Mouse (Mus musculus) heart, adult 2 months (tissue): ENCODE measurements around the gene Gabrr3. TPM values are rescaled to one million over a fixed set of nuclear protein-coding genes. Genes with fewer than 3 reads are reported as not detected.

Experiments
- DNase-seq, 2 experiments: peaks; one replicate each; pipeline ENCODE4 v3.0.0; 2021
- H3K27ac ChIP-seq: fragments of 200-600 bp; 2 replicates; pipeline ENCODE4 v1.8.1; 2022
- H3K27me3 ChIP-seq: fragments of 200-500 bp; 2 replicates; pipeline ENCODE4 v1.6.1; 2012; ENCODE audit warnings: mild to moderate bottlenecking, low read length, inconsistent platforms, mixed read lengths; ENCODE audit not compliant: control insufficient read depth, insufficient read depth
- H3K36me3 ChIP-seq: fragments of 200-500 bp; 2 replicates; pipeline ENCODE4 v1.6.1; 2012; ENCODE audit warnings: low read length, inconsistent platforms; ENCODE audit not compliant: control insufficient read depth, insufficient read depth
- H3K4me1 ChIP-seq: fragments of 200-500 bp; 2 replicates; pipeline ENCODE4 v1.6.1; 2011; ENCODE audit warnings: low read length; ENCODE audit not compliant: control insufficient read depth, insufficient read depth
- H3K4me3 ChIP-seq: fragments of 200-600 bp; 2 replicates; pipeline ENCODE4 v1.8.1; 2022
- H3K79me2 ChIP-seq: fragments of 200-500 bp; replicated peaks from 2 replicates; pipeline ENCODE4 v1.6.1; 2012; ENCODE audit warnings: mild to moderate bottlenecking, inconsistent platforms, low read length, moderate library complexity, mixed read lengths; ENCODE audit not compliant: control insufficient read depth, insufficient read depth
- H3K9ac ChIP-seq: fragments of 200-500 bp; 2 replicates; pipeline ENCODE4 v1.6.1; 2012; ENCODE audit warnings: low read depth, mild to moderate bottlenecking, control low read depth, inconsistent platforms, low read length, mixed read lengths
- CTCF ChIP-seq: fragments of 200-600 bp; IDR thresholded peaks from 2 replicates; pipeline ENCODE4 v1.8.1; 2022; ENCODE audit warnings: antibody characterized with exemption, mild to moderate bottlenecking, moderate library complexity
- EP300 ChIP-seq: fragments of 200-500 bp; IDR thresholded peaks from 2 replicates; pipeline ENCODE4 v1.6.1; 2011; ENCODE audit warnings: low read depth, low read length, control low read depth; ENCODE audit not compliant: insufficient read depth
- POLR2A ChIP-seq: fragments of 200-500 bp; IDR thresholded peaks from 2 replicates; pipeline ENCODE4 v1.6.1; 2011; ENCODE audit warnings: mild to moderate bottlenecking, low read depth, low read length, control low read depth; ENCODE audit not compliant: insufficient read depth
- WGBS: fragments of 180-500 bp; shearing (Covaris S2); methylation state at CpG from one replicate; pipeline ENCODE4 v1.1.7; 2018; 5-methylcytosine and 5-hydroxymethylcytosine counted together
- intact Hi-C: fragments of 180-260 bp; cut with DNase I; formaldehyde crosslinking; loops from one replicate; pipeline ENCODE4 v1.15.1; 2025
- polyA plus RNA-seq: library from polyadenylated mRNA; depleted of rRNA; stranded (reverse); fragments of >200 nt; gene quantifications from 2 replicates; pipeline ENCODE4 v1.2.3, GENCODE M21; 2012
- total RNA-seq, 2 experiments: library from RNA; stranded (reverse); gene quantifications; 2 replicates each; pipeline ENCODE4 v1.2.3; 2021

The Gabrr3 gene
- total and polyA plus RNA-seq, 3 experiments, result 0.05 TPM; not detected in 2

- Histone ChIP-seq H3K9ac (no peak overlapping the region), H3K27me3 (no peaks in the 10 kb centered on the region), H3K36me3 (no peaks in the 10 kb centered on the region; the same call in 1 of the 2 replicates), H3K27ac (no peak overlapping the region), H3K79me2 (no peaks in the 10 kb centered on the region), H3K4me1 (no peaks in the 10 kb centered on the region), H3K4me3 (peak overlapping the region; percentile 82)
- intact Hi-C loops, result loop anchor here (5.0 kb wide), 2 partner anchors 130 to 165 kb away; partner anchors contain the start of genes Arl6 and Crybg3
- DNase-seq, result no peak
- TF ChIP-seq POLR2A (no peak), CTCF (no peak), EP300 (no peak)
- 53% methylated on average over 6 of the region's 6 CpGs for WGBS
Observed at GRCm38 (mm10) chr16:59472546-59472945, 65.4 kb downstream of the Gabrr3 start.

DNA sequence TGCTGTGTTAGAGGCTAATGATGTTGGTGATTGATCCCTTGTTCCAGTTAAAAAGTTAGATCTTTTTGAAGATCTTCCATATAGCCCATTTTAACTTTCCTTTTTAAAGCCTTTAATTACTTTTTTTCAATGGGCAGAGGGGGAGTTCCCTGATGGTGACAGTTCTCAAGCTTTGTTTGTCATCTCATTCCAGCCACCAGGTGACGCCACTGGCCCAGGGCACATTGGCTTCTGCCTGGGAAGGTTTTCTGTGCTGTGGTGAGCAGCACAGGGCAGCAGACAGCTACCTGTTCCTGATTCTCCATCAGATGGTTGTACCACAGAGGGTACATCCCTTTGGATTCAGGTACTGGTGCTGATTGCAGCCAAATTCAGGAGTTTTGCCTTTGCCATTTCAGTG, 67.7 kb downstream of the Gabrr3 start:
- Histone ChIP-seq H3K36me3 (no peaks in the 10 kb centered on the region; the same call in 1 of the 2 replicates), H3K79me2 (no peaks in the 10 kb centered on the region), H3K9ac (no peak overlapping the region), H3K27me3 (no peaks in the 10 kb centered on the region), H3K4me1 (no peaks in the 10 kb centered on the region), H3K27ac (no peak overlapping the region), H3K4me3 (no peak overlapping the region)
- TF ChIP-seq POLR2A, result no peak
- TF ChIP-seq CTCF, result peak; percentile 94; the same call in 1 of the 2 replicates
- intact Hi-C loops, result loop anchor here (1.0 to 5.0 kb wide), 3 partner anchors 128 to 163 kb away; partner anchors contain the start of genes Arl6 and Crybg3
- peak; percentile 40 to 72 for DNase-seq
- WGBS, result 18% methylated on average over 1 of the region's 1 CpGs

DNA sequence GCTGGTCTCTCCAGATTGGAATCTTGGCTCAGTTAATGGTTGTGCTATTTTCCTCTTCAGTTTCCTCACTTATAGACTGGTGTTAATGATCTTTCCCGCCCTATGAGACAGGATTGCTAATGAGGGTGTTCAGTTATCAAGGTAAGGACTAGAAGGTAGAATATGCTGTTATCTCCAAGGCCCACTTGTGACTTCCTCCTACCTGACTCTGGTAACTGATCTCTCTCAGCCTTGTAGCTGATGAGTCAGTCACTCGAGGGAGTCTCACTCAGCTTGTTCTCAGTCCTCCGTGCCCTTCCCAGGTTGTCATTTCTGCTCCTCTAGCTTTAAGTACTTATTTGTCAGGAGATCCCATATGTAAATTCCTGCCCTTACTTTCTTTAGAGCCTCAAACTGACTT, 70.8 kb downstream of the Gabrr3 start:
- no peaks in the 10 kb centered on the region for H3K4me1 ChIP-seq
- TF ChIP-seq POLR2A (no peak), EP300 (no peak), CTCF (no peak)
- no peaks in the 10 kb centered on the region for H3K27me3 ChIP-seq
- DNase-seq, result no peak
- H3K27ac ChIP-seq, result no peak overlapping the region
- intact Hi-C loops, result no loop called here
- no peaks in the 10 kb centered on the region; the same call in none of the 2 replicates for H3K36me3 ChIP-seq
- H3K79me2 ChIP-seq, result no peaks in the 10 kb centered on the region
- H3K4me3 ChIP-seq, result no peak overlapping the region
- WGBS, result 76% methylated on average over 3 of the region's 3 CpGs
- no peak overlapping the region for H3K9ac ChIP-seq

GRCm38 (mm10) chr16:59487239-59487638, 80.1 kb downstream of the Gabrr3 start:
- Histone ChIP-seq H3K79me2 (no peaks in the 10 kb centered on the region), H3K36me3 (peaks cover 5% of the 10 kb centered on the region; the same call in 1 of the 2 replicates), H3K27ac (no peak overlapping the region), H3K27me3 (no peaks in the 10 kb centered on the region), H3K9ac (no peak overlapping the region), H3K4me1 (no peaks in the 10 kb centered on the region), H3K4me3 (no peak overlapping the region)
- TF ChIP-seq POLR2A, result no peak
- intact Hi-C loops, result no loop called here
- no peak for DNase-seq
- 76% methylated on average over 7 of the region's 7 CpGs for WGBS

DNA sequence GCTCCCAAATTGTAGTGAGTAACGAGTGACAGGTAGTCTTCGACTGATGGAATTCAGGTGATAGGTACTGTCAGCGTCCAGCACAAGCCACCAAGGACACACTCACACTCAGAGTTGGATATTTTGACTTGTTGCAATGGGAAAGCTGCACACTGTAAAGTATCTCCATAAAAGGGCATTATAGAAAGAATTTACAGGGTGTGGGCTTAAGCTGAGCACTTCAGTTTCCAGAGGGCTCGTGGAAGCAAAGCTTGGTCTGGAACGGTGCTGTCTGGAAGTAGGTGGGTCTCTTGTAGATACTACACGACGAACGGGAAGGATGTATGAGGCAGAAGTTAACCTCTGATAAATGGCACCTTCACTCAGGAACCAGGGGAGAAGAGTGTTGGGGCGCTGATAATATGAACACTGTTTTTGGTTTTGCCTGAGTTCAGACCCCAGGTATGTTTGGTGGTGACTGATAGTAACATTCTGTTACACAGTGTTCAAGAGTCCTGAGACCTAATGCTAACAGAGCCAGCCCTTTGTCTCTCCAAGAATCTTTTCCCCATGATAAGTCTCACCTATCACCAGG, 80.9 kb downstream of the Gabrr3 start:
- H3K36me3 ChIP-seq, result peaks cover 5% of the 10 kb centered on the region; the same call in 1 of the 2 replicates
- H3K27me3 ChIP-seq, result no peaks in the 10 kb centered on the region
- no peak overlapping the region for H3K27ac ChIP-seq
- intact Hi-C loops, result no loop called here
- no peak overlapping the region for H3K9ac ChIP-seq
- no peak for DNase-seq
- no peaks in the 10 kb centered on the region for H3K4me1 ChIP-seq
- 68% methylated on average over 9 of the region's 9 CpGs for WGBS
- no peak overlapping the region for H3K4me3 ChIP-seq
- no peaks in the 10 kb centered on the region for H3K79me2 ChIP-seq
- TF ChIP-seq CTCF (no peak), POLR2A (no peak), EP300 (no peak)

DNA sequence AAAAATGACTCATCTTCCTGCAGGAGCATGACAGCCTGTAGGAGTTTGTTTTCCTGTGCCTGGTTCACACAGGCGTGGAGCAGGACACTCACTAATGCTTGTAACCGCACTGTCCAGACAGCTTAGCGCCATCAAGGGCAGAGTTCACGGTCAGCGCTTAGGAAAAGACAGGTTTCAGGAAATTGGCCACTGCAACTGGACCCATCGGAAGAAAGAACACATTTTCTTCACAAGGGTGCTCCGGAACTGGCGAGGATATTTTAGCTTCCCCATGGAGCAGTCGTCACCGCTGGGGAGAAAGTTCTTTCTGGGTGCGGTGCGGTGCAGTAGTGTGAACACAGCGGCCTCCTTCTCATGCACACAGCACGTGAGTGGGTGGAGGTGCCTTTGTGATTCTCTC, 86.1 kb downstream of the Gabrr3 start:
- DNase-seq, result no peak
- peaks cover 3% of the 10 kb centered on the region for H3K36me3 ChIP-seq
- H3K4me3 ChIP-seq, result no peak overlapping the region
- H3K27ac ChIP-seq, result no peak overlapping the region
- 64% methylated on average over 14 of the region's 14 CpGs for WGBS
- H3K79me2 ChIP-seq, result no peaks in the 10 kb centered on the region
- intact Hi-C loops, result no loop called here
- H3K9ac ChIP-seq, result no peak overlapping the region
- H3K27me3 ChIP-seq, result no peaks in the 10 kb centered on the region
- H3K4me1 ChIP-seq, result no peaks in the 10 kb centered on the region
- no peak for TF ChIP-seq CTCF
- no peak for TF ChIP-seq EP300
- no peak for TF ChIP-seq POLR2A
